Mouse (Mus musculus): Measurements from ENCODE around the gene Lgals3bp. TPM values are rescaled to one million over a fixed set of nuclear protein-coding genes. Genes with fewer than 3 reads are reported as not detected.
"Not testable (repeated sequence)": the region's sequence is repeated elsewhere in the genome, so short reads cannot be mapped to it uniquely, and the experiment has no call there.

The Lgals3bp gene
- polyA plus RNA-seq, 1 experiment, result 565 TPM

GRCm38 (mm10) chr11:118394538-118394937, 7.4 kb downstream of the Lgals3bp start:
- H3K4me3 ChIP-seq (ENCODE audit: control insufficient read depth, insufficient read depth, low read length), result no peak overlapping the region
- no peaks in the 10 kb centered on the region for H3K27me3 ChIP-seq (ENCODE audit: control insufficient read depth, insufficient read depth, low read length)
- DNase-seq, result no peak
- H3K36me3 ChIP-seq (ENCODE audit: control insufficient read depth, insufficient read depth, low read length), result peaks cover 21% of the 10 kb centered on the region
- no peak overlapping the region for H3K27ac ChIP-seq (ENCODE audit: control insufficient read depth, insufficient read depth, low read length)
- TF ChIP-seq POLR2A (IDR thresholded peaks at IDR 0.05; ENCODE audit: control insufficient read depth, extremely low read depth, insufficient read depth, low read length, poor library complexity) (no peak), CTCF (IDR thresholded peaks at IDR 0.05; ENCODE audit: borderline replicate concordance, control insufficient read depth, extremely low read depth, insufficient read depth, low read length, poor library complexity) (no peak)
- WGBS, result 95% methylated on average over 6 of the region's 6 CpGs
- peaks cover 15% of the 10 kb centered on the region for H3K4me1 ChIP-seq (replicated peaks; ENCODE audit: control insufficient read depth, insufficient read depth, low read length)

GRCm38 (mm10) chr11:118393991-118394390, 7.9 kb downstream of the Lgals3bp start:
- no peak for TF ChIP-seq POLR2A (IDR thresholded peaks at IDR 0.05; ENCODE audit: control insufficient read depth, extremely low read depth, insufficient read depth, low read length, poor library complexity)
- no peak for TF ChIP-seq CTCF (IDR thresholded peaks at IDR 0.05; ENCODE audit: borderline replicate concordance, control insufficient read depth, extremely low read depth, insufficient read depth, low read length, poor library complexity)
- H3K27me3 ChIP-seq (ENCODE audit: control insufficient read depth, insufficient read depth, low read length), result no peaks in the 10 kb centered on the region
- 81% methylated on average over 5 of the region's 5 CpGs for WGBS
- peaks cover 12% of the 10 kb centered on the region for H3K4me1 ChIP-seq (replicated peaks; ENCODE audit: control insufficient read depth, insufficient read depth, low read length)
- H3K36me3 ChIP-seq (ENCODE audit: control insufficient read depth, insufficient read depth, low read length), result peaks cover 21% of the 10 kb centered on the region
- H3K27ac ChIP-seq (ENCODE audit: control insufficient read depth, insufficient read depth, low read length), result no peak overlapping the region
- DNase-seq, result no peak
- no peak overlapping the region for H3K4me3 ChIP-seq (ENCODE audit: control insufficient read depth, insufficient read depth, low read length)

GRCm38 (mm10) chr11:118387816-118388215, 14.1 kb downstream of the Lgals3bp start:
- not testable (repeated sequence) for H3K27me3 ChIP-seq (ENCODE audit: control insufficient read depth, insufficient read depth, low read length); H3K4me3 ChIP-seq (ENCODE audit: control insufficient read depth, insufficient read depth, low read length); H3K27ac ChIP-seq (ENCODE audit: control insufficient read depth, insufficient read depth, low read length); DNase-seq; H3K4me1 ChIP-seq (replicated peaks; ENCODE audit: control insufficient read depth, insufficient read depth, low read length); H3K36me3 ChIP-seq (ENCODE audit: control insufficient read depth, insufficient read depth, low read length)
- 96% methylated on average over 13 of the region's 13 CpGs for WGBS

- Histone ChIP-seq H3K27ac (ENCODE audit: control insufficient read depth, insufficient read depth, low read length) (no peak overlapping the region), H3K27me3 (ENCODE audit: control insufficient read depth, insufficient read depth, low read length) (no peaks in the 10 kb centered on the region), H3K4me1 (replicated peaks; ENCODE audit: control insufficient read depth, insufficient read depth, low read length) (no peaks in the 10 kb centered on the region), H3K36me3 (ENCODE audit: control insufficient read depth, insufficient read depth, low read length) (no peaks in the 10 kb centered on the region), H3K4me3 (ENCODE audit: control insufficient read depth, insufficient read depth, low read length) (no peak overlapping the region)
- WGBS, result 52% methylated on average over 11 of the region's 11 CpGs
- DNase-seq, result peak; percentile 82
- TF ChIP-seq POLR2A (IDR thresholded peaks at IDR 0.05; ENCODE audit: control insufficient read depth, extremely low read depth, insufficient read depth, low read length, poor library complexity) (no peak), CTCF (IDR thresholded peaks at IDR 0.05; ENCODE audit: borderline replicate concordance, control insufficient read depth, extremely low read depth, insufficient read depth, low read length, poor library complexity) (peak; percentile 77)
Observed at GRCm38 (mm10) chr11:118379251-118380009, 22.5 kb downstream of the Lgals3bp start.

- H3K4me3 ChIP-seq (ENCODE audit: control insufficient read depth, insufficient read depth, low read length), result no peak overlapping the region
- no peaks in the 10 kb centered on the region for H3K27me3 ChIP-seq (ENCODE audit: control insufficient read depth, insufficient read depth, low read length)
- H3K4me1 ChIP-seq (replicated peaks; ENCODE audit: control insufficient read depth, insufficient read depth, low read length), result no peaks in the 10 kb centered on the region
- H3K27ac ChIP-seq (ENCODE audit: control insufficient read depth, insufficient read depth, low read length), result no peak overlapping the region
- TF ChIP-seq POLR2A (IDR thresholded peaks at IDR 0.05; ENCODE audit: control insufficient read depth, extremely low read depth, insufficient read depth, low read length, poor library complexity) (no peak), CTCF (IDR thresholded peaks at IDR 0.05; ENCODE audit: borderline replicate concordance, control insufficient read depth, extremely low read depth, insufficient read depth, low read length, poor library complexity) (no peak)
- no peaks in the 10 kb centered on the region for H3K36me3 ChIP-seq (ENCODE audit: control insufficient read depth, insufficient read depth, low read length)
- no peak for DNase-seq
- WGBS, result 97% methylated on average over 6 of the region's 6 CpGs
Observed at GRCm38 (mm10) chr11:118378656-118379055, 23.2 kb downstream of the Lgals3bp start.

- not testable (repeated sequence) for H3K4me3 ChIP-seq (ENCODE audit: control insufficient read depth, insufficient read depth, low read length); H3K27me3 ChIP-seq (ENCODE audit: control insufficient read depth, insufficient read depth, low read length); H3K27ac ChIP-seq (ENCODE audit: control insufficient read depth, insufficient read depth, low read length); DNase-seq; H3K4me1 ChIP-seq (replicated peaks; ENCODE audit: control insufficient read depth, insufficient read depth, low read length); H3K36me3 ChIP-seq (ENCODE audit: control insufficient read depth, insufficient read depth, low read length)
Observed at GRCm38 (mm10) chr11:118376323-118376722, 25.6 kb downstream of the Lgals3bp start.

DNA sequence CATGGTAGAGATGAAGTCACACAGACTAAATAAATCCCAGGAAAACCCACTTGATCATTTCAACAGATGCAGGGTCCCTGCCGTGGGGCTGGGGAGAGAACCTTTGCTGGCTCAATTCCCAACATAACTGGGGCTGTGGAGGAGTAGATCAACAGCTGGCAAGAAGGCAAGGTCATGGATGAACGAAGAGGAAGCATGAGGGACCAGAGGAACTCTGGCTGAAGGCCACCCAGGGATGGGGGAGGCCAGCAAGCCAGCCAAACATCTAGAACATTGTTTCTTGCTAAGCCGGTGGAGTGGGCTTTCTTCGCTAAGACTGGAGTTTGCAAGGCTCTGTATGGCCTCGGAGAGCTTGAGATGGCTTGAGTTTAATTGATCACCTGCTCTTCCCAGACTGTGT, 26.0 kb downstream of the Lgals3bp start:
- DNase-seq, result no peak
- Histone ChIP-seq H3K4me1 (replicated peaks; ENCODE audit: control insufficient read depth, insufficient read depth, low read length) (no peaks in the 10 kb centered on the region), H3K36me3 (ENCODE audit: control insufficient read depth, insufficient read depth, low read length) (no peaks in the 10 kb centered on the region), H3K27ac (ENCODE audit: control insufficient read depth, insufficient read depth, low read length) (no peak overlapping the region), H3K4me3 (ENCODE audit: control insufficient read depth, insufficient read depth, low read length) (no peak overlapping the region), H3K27me3 (ENCODE audit: control insufficient read depth, insufficient read depth, low read length) (no peaks in the 10 kb centered on the region)
- 91% methylated on average over 5 of the region's 5 CpGs for WGBS
- TF ChIP-seq POLR2A (IDR thresholded peaks at IDR 0.05; ENCODE audit: control insufficient read depth, extremely low read depth, insufficient read depth, low read length, poor library complexity) (no peak), CTCF (IDR thresholded peaks at IDR 0.05; ENCODE audit: borderline replicate concordance, control insufficient read depth, extremely low read depth, insufficient read depth, low read length, poor library complexity) (no peak)
